Mouse (Mus musculus) cerebellum, postnatal 36 days (tissue): ENCODE measurements around the gene Crmp1.

ENCODE experiments used
- DNase-seq, 2 experiments: peaks; one replicate each; pipeline ENCODE4 v3.0.0; 2021 to 2022; ENCODE audit warnings: mixed read lengths in 2 of 2

Crmp1 gene

DNA sequence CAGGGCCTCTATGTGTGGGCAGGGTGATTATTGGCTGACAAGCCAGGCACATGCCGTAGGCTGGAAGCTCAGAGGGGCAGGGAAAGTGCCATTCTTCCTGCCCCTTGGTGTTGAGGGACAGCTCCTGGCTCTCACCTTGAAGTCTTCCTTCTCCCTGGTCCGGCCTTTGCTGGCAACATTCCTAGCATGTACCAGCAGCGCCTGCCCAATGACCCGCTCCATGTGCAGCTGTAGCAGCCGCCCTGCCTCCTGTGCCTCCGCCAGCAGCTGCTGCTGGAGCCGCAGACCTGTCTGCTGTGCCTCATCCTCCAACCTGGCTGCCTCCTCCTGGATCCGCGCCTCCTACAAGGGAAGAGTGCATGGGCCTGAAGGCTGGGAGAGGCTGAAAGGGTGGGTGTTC is 68.3 kb downstream of the Crmp1 start:
- no peak for DNase-seq

DNA sequence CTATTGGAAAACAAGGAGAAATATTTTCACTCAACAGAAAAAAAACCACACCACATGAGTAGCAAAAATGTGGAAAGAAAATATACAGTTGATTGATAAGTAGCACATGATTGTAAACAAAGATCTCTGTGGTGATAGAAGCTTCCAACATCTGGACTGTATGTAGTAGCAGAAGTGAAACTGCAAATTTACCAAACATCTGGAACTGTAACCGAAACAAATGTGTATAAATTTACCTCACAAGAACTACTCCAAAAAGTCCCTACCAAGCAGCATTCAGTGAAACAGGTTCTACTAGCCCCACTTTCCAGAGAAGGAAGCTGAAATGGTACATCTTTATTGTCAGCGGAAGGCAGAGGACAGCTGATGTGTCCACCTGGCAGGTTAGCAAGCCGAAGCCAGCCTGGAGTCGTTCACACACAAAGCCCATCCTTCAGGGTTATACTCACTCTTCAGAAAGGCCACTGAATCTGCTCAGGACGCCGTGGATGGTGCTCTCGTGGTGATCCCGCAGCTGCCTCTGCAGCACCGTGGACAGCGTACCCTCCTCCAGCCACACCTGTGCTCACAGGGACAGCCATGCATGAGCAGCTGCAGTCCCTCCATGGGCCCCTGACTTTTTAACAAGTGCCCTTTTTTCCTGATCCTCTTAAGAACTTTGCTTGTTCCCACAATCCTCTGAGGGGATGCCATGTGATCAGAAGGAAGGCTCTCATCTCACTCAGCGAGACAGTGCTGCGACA is 71.4 kb downstream of the Crmp1 start:
- DNase-seq, result no peak

DNA sequence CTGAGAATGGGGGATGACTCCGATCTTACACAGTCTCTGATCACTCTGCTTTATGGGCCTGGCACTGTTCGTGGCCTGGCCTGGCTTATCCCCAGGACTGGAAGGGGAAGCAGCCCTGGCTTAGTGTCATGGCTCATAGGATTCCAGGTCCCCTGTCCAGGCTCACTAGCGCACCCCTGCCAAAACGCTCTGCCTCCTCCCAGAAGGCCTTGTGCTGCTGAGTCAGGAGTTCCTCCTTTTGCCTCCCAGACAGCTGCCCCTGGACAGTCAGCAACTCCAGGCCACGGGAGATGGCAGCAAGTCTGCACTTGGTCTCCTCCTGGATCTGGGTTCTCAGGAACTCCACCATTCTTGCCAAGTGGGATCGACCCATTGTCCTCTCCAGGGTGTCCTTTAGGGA is 77.0 kb downstream of the Crmp1 start:
- DNase-seq, result no peak

DNA sequence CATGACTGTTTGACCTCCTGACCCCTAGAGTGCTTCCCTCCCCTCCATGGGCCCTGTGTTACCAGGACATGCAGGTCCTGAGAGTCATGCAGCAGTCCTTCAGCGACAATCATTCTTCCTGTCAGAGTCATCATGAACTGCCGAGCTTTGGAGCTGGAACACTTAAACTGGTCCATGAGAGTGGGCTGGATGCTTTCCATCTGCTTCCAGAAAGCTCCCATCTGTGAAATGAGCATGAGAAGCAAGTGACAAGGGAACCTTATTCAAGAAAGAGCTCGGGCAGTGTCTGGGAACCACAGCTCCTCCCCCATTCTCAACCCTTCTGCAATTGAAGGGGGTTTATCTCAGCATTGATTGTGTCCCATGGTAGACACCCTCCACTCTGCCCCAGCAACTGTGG is 78.4 kb downstream of the Crmp1 start:
- DNase-seq, result no peak

DNA sequence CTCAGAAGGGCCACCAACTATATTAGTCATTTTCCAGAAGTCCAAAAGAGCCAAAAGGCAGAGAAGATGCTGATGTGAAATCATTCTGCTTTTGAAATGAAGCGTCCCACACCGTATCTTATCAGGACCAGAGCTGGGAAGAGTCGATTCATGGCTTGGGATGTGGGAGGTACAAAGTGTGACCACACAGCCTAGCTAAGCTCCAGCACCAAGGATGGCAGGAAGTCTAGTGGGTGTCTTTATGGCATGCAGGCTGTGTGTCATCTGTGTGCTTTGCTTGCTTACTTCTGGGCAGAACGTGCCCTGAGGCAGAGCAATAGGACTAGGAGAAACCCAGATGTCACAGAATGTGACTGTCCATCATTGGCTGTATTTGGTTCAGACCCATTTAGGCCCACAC is 79.0 kb downstream of the Crmp1 start:
- DNase-seq, result no peak

DNA sequence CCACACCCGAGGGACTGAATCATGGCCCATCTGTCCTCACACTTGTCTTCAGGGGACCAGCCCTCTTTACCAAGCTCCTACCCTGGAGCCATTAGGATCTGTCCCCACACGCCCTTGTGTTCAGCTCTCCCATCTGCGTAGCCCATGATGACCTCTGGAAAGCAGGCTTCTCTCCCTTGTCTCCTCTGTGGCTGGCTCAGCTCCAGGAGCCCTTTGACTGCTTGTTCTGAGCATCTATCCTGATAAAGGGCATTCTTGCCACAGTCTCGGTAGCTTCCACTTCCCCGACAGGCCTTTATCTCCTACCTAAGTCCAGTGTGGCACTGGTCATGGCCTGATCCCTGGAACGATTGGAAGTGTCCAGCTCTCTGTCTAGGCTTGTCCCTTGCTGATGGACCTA is 84.9 kb downstream of the Crmp1 start:
- no peak for DNase-seq

DNA sequence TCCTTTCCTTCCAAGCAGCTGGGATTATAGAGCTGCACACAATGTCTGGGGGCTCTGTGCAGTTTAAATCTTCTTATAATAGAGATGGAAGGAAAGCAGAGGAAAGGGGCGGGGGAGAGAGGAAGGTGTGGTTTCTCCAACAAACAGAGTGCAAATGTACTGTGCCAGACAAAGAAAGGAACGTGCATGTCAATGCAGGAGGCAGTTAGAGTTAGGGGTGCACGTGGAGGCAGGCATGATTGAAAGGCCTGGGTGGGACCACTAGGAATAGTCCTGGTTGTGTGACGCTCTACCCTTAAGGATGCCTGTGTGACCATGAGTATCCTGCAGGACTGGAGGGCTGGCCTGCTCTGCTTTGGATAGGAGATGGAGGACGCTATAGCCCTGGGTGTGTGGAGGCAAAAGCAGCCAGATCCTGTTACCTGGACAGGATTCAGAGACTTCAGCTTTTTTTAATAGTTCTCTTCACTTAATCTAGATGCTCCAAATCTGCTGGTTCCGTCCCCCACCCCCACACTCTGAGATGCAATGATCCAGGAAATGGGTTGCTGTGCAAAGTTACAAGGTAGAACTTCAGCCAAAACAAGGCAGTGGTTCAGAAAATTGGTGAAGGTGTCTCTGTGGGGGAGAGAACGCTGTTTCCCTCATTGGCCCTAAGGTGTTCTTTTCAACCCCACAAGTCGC is 88.9 kb downstream of the Crmp1 start:
- DNase-seq, result no peak

DNA sequence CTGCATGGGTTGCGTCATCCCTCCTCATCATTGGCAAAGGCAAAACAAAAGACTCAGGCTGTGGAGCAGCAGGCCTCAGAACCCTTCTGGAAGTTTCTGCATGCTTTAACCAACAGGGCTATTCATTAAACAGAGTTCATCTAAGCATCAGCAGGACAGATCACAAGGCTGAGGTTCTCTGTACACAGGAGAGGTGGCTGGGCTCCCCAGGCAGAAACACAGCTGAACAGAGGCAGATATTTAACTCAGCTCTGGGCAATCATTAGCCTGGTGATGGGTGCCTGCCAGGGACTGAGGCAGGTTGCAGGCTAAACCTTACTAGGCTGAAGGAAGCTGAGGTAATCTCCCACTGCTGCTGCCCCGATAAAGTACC is 89.4 kb downstream of the Crmp1 start:
- no peak for DNase-seq

DNA sequence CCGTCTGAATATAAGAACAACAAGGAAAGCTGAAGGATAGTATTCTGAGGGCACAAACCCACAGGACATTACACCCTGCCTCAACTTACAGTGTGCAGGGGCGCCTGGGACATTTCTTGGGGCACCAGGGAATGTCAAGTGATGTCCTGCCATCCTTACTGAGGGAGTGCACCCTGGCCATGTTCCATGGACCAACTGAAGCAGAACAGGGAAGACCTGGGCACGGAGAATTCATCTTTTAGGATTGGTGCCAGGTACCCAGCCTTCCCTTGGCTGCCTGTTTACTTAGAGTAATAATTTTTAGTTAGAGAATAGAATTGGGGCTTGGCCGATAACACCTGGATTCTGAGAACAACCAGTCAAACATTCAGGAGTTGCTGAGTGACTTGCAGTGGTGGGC is 90.3 kb downstream of the Crmp1 start:
- no peak for DNase-seq

DNA sequence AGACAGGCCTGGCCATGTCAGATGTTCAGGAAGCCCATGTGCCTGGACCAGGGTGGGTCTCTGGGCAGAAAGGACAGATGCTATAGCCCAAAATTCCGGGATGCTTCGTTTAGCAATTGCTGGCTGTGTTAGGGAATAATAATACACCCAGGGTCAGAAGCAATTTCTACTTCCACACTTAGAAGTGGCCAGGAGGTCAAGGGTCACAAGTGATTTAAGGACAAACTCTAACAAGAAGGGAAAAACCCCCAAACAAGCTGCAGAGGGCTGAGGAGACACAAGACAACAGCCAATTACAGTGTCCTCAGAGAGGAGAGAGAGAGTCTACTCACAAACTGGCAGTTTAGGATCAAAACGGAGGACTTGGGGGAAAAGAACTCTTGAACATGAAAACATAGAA is 93.3 kb downstream of the Crmp1 start:
- DNase-seq, result no peak

DNA sequence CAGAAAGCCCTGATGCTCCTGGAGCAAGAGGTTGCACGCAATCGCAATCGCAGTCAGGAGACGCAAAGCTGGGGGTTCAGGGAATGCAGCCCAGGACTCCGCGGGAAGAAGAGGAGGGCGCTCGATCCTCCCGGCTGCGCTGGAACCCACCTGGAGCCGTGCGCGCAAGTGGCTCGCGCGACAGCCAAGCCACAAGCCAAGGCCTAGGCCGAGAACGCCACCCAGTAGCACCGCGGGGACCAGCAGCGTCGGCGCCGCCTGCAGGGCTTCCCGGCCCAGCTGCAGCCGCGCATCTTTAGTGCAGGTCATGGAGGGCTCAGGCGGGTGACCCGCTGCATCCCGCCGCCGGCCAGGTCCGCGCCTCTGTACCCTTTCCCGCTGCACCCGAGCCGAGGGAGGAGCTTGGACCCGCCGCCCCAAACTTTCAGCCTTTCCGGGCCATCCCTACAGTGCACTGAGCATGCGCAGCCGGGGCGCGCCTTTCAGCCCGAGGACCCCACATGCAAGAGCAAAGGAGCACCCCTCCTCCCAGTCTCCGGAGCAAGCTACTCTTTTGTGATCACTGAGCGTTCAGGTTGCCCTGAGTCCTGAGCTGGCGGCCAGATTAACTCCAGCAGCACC is 94.9 kb downstream of the Crmp1 start, which contains the start of gene Evc:
Gene Evc, minus strand, starts transcription at position 410 of the 621 bp plus-strand sequence.
- peak; percentile 23 to 25 for DNase-seq

DNA sequence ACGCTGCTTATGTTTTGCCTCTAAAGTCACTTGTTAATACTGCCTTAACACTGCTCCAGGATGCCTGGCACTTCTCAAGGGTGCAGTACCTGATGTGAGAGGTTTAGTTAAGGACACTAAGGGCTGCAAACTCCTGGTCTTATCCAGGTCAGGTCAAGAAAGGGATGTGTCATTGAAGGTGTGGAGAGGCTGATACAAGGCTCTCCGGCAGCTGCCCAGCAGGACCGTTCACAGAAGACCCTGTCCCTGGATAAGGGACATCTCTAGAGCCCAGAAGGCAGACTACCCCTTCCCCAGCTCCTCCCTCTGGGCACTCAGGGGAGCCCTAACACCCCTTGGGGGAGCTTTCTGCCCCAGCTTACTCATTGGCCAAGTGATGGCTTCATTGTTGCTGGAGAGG is 96.0 kb downstream of the Crmp1 start:
- no peak for DNase-seq

DNA sequence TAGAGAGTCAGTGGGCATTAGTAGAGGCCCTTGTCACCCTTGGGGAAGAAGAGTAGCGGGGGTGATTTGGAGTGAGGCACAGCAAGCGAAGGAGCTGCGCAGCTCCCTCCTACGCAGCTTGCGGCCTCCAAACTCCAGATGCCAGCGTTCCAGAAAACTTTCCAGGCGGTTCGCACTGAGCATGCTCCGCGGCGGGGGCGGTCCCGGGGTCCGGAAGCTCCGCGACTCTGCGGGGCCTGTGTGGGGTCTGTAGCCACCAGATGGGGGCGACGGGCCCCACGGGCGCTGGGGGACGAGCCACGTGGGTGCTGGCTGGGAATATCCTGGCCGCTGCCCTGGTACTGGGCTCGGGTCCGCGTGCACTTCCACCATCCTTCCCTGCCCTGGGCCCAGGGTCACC is 96.5 kb downstream of the Crmp1 start, which contains the start of gene Evc2:
Gene Evc2, plus strand, starts transcription at position 212 of the 400 bp plus-strand sequence.
- DNase-seq, result peak in 1 of 2 experiments; percentile 8
